Mouse (Mus musculus) thymus, adult 18-20 months (tissue): ENCODE measurements around the gene Acvr2b.

Experiments used
- DNase-seq, 2 experiments: peaks; one replicate each; pipeline ENCODE4 v3.0.0; 2022; ENCODE audit warnings: mixed read lengths in 2 of 2

Gene Acvr2b

GRCm38 (mm10) chr9:119408898-119409664 is 7.2 kb downstream of the Acvr2b start:
- DNase-seq, result no peak

DNA sequence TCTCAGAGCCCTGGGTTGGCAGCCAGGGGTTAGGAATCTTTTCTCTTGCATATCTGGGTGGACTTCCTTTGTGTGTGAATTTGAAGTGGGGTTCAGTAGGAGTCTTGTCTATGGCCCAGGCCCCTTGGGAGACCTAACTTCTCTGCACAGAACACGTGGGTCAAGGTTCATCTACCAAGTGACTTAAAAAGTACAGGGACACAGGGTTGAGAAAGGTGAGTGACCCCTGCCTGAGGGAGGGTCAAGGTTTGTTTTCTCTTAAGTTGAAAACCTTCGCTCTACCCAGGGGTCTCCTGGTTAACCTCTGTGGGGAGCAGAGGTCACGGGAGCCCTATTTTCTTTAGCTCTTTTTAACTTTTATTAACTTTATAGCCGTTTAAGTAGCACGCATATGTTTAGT is 7.9 kb downstream of the Acvr2b start:
- no peak for DNase-seq

DNA sequence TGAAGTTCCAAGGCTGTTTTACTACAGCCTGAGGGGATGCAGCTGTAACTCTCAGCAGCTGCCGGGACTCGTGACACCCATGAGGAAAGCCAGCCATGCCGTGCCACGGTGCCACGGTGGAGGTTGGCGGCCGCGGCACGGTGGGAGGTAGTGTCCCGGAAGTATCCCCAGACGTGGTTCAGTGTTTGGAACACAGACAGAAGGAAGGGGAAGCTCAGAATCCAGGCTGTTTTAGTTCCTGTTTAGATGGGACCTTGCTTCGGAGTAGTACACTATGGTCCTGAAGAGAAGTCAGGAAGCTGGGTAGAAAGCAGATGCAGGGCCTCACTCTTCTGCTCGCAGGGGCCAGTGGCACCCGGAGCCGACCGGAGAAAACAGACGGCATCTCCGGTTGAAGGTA is 16.1 kb downstream of the Acvr2b start:
- DNase-seq, result no peak

DNA sequence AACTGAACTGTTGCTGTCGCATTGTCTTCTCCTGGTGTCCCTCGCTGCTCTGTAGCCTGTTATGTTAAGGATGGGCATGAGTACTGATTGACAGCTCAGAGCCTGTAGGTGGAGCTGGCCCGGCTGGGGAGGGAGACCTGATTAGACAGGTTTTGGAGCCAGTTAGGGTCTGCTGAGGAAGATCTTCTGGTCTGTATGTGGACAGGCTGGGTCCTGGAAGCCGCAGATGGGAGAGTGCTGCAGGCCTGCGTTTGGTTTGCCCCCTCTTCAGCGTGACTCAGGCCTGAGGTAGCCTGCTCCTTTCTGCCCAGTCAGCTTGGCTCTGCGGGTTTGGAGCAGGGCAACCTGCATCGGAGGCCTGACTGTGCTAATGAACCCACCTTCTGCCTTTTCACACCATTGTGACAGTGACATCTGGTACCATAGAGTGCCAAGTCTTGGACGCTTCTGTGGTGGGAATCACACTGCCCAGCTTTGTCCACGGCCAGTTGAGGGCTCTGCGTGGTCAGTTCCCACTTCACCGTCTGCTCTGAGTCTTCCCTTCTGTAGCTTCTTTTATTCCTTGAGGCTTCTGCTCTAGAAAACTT is 18.0 kb downstream of the Acvr2b start:
- DNase-seq, result no peak

- DNase-seq, result no peak
Measured at GRCm38 (mm10) chr9:119425217-119425975, 23.5 kb downstream of the Acvr2b start.

DNA sequence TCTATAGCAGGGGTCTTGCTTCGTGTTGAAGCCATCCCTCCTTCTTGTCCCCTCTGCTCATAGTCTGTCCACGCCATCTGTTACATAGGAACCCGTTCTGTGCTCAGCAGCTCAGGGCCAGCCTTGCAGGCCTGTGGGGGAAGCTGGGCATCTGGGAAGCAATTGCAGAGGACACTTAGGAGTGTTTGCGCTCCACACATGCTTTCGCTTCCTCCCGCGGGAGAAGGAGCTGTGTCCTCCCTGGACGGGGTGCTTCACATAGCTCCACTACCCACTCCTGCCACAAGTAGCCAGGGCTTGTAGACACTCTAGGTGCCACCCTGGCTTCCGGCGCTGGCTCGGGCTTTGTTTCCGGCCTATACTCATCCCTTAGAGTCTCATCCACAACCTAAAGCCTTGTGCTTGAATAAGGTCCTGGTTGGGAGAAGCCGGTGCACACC is 24.1 kb downstream of the Acvr2b start:
- no peak for DNase-seq

DNA sequence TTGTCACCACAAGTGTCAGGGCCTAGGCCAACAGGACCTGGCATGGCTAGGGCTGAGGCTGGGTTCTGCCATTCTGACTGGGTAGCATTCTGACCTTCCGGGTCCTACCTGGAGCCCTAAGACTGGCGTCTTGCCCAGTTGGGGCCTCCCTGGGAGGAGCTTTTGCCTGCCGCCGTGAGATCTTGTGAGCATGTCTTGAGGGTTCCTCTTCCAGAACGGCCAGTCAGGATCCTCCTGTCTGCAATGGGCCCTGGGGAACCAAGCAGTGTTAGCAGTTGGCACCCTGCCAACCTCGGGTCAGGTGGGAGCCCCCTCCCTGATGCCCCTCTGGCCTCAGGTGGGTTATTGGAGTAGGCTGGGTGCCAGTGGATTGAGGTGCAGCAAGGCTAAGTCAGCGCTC is 24.6 kb downstream of the Acvr2b start:
- DNase-seq, result no peak

DNA sequence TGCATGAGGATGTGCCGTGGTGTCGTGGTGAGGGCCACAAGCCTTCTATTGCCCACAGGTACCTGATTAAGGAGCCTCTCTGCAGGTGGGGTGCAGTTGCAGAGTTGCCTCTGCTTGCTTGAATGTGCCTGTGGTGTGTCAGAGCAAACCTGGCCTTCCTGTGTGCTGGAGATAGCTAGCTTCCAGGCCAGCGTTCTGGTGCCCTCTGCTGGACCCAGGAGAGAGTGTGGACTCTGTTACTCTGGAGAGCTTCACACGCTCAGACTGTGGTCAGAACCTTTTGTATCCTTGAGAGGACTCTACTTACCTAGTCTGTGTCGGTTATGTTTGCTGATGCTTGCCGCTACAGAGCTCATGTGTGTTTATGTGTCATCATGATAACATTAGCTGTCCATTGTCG is 28.4 kb downstream of the Acvr2b start:
- DNase-seq, result peak; percentile 34 to 39

DNA sequence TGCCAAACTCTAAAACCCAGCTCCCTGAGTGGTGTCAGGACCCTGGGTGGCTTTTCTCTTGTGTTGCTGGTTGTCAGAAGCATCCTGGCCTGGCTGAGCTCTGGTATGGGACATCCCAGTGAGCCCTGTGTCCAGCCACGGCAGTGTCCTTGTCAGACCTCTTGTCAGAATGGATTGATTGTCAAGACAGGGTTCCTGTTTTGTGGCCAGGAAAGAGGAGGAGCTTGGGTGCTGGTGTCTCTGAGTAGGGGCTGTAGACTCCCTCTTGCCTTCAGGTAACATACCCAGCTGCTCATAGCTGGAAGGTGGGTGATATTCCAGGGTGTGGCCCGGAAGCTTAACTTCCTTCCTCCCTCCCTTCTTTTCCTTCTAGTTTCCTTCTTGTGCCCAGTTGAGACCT is 33.9 kb downstream of the Acvr2b start:
- no peak for DNase-seq

- DNase-seq, result no peak
Measured at GRCm38 (mm10) chr9:119438065-119438464, 36.1 kb downstream of the Acvr2b start.

- DNase-seq, result no peak
Measured at GRCm38 (mm10) chr9:119438498-119439000, 36.6 kb downstream of the Acvr2b start.

DNA sequence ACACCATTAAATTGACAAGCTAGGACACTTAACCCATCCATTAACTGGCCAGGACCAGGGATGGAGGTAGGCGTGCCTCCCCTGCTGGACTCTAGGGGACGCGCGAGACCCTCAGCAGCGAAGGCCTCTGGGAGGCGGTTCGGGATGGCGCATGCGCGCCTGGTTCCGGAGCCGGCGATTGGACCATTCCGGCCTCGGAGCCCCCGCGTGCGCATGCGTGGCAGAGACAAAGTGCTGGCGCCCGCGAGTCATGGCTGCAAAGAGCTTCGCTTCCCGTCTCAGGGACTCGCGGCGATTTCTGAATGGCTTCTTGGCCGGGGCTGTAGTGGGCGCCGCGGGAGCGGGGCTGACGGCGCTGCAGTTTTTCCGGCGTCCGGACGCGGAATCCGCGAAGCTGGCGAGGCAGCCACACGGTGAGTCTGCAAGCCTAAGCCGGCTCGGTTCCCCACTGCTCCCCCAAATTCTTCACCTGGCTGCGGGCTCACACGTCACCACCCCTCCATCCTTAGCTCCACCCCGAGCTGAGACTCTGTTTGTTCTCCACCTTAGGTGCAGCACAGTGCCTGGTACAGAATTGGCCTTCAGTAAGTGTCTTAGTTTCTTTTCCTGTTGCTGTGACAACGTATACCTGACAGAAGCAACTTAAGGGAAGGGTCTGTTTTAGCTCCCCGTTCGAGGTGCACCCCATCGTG is 43.0 kb downstream of the Acvr2b start, which contains the start of gene Exog:
TSS of gene Exog (plus strand) at position 206 of the 692 bp plus-strand sequence.
- peak; percentile 93 to 94 for DNase-seq

- no peak for DNase-seq
Measured at GRCm38 (mm10) chr9:119445737-119446136, 43.8 kb downstream of the Acvr2b start.

- no peak for DNase-seq
Measured at GRCm38 (mm10) chr9:119455967-119456366, 54.0 kb downstream of the Acvr2b start.

DNA sequence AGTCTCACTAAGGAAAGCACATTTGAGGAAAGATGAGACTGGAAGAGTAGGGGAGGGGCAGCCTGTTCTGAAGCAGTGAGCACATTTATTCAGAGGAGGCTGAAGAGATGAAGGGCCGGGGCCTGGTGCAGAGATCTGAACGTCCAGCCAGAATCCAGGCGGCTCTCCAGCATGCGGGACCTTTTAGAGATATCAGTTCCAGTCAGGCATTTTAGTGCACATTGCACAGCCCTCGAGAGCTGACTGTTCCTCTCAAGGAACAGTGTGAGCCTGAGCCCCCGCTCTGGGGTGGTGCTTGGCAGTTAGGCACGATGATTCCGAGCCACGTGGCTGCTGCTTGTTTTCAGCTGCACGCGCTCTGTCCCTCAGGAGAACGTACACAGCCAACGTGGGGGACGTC is 55.2 kb downstream of the Acvr2b start:
- no peak for DNase-seq

- peak in 1 of 2 experiments; percentile 58 for DNase-seq
Measured at GRCm38 (mm10) chr9:119460410-119460809, 58.5 kb downstream of the Acvr2b start.

GRCm38 (mm10) chr9:119465056-119465455 is 63.1 kb downstream of the Acvr2b start:
- peak; percentile 81 to 87 for DNase-seq

DNA sequence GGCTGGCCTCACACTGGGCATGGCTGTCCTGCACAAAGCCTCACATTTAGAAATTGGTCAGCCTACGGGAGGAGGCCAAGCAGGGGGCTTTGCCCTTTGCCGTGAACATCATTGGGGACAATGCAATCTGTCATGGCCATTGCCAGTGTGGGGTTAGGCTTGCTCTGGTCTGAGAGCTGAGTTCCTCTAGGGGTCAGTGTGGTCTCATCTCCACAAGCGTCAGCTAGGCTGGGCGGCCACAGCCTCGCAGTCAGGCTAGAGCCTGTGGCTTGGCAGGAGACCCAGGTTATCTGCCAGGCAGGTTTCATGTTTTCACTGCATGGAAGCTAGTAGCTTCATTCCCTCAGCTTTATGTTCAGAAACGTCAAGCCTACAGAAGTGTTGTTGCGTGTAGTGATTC is 63.7 kb downstream of the Acvr2b start:
- peak in 1 of 2 experiments; percentile 46 for DNase-seq

- no peak for DNase-seq
Measured at GRCm38 (mm10) chr9:119469691-119470353, 67.9 kb downstream of the Acvr2b start.

DNA sequence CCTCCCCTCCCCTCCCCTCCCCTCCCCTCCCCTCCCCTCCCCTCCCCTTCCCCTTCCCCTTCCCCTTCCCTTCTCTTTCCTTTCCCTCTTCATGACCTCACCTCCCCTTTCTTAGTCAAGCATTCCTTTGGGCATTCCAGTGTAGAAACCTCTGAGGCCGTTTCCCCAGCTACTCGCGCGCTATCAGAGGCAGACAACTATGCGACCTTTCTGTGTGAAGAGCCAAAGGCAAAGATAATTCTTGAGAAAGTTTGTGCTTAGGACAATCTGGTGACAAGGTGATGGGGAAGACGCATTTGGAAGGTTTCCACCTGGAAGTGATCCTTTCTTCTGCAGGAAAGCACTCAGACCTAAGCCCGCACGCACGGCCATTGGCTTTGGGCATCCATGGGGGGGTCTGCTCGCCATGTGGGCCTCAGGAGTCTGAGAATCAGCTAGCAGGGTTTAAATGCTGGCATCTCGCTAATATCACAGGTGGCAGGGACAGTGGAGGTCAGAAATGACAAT is 70.5 kb downstream of the Acvr2b start:
- DNase-seq, result no peak

DNA sequence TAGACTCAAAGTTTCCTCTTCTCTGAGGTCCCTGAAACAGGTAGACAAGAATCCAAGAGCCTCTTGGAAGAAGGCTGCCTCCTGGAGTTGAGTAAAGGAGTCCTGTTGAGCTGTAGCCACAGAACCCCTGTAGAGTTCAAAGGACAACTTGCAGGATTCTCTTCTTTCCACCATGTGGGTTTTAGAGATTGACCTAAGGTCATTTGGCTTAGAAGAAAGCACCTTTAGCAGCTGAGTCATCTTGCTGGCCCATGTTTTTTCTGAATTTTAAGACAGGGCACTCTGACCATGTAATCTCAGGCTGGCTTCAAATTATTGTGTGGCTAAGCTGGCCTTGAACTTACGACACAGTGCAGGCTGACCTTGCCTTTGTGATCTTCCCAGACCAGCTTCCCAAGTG is 71.1 kb downstream of the Acvr2b start:
- DNase-seq, result no peak

GRCm38 (mm10) chr9:119473608-119474164 is 71.8 kb downstream of the Acvr2b start:
- no peak for DNase-seq
